Mouse (Mus musculus) midbrain, embryonic 13.5 days (tissue): ENCODE results near the gene Gm10670. TPM values are rescaled to one million over a fixed set of nuclear protein-coding genes. Genes with fewer than 3 reads are reported as not detected.
"Not testable (repeated sequence)": the region's sequence is repeated elsewhere in the genome, so short reads cannot be mapped to it uniquely, and the experiment has no call there.

Experiments used
- ATAC-seq: fragments of 200-750 bp; cut with Nextera tagmentation; 2 replicates; pipeline ENCODE4 v1.8.0; 2017; ENCODE audit warnings: mild to moderate bottlenecking, moderate TSS enrichment, moderate library complexity
- H3K27ac ChIP-seq: fragments of 300-500 bp; sonication (generic); 2 replicates; pipeline ENCODE4 v1.5.1; 2015; ENCODE audit warnings: inconsistent platforms, mild to moderate bottlenecking, moderate library complexity
- H3K27me3 ChIP-seq: fragments of 300-500 bp; sonication (generic); 2 replicates; pipeline ENCODE4 v1.6.1; 2015; ENCODE audit warnings: mild to moderate bottlenecking, inconsistent platforms
- H3K36me3 ChIP-seq: fragments of 300-500 bp; sonication (generic); 2 replicates; pipeline ENCODE4 v1.6.1; 2015; ENCODE audit warnings: mild to moderate bottlenecking, inconsistent platforms
- H3K4me1 ChIP-seq: fragments of 300-500 bp; sonication (generic); replicated peaks from 2 replicates; pipeline ENCODE4 v1.6.1; 2015; ENCODE audit warnings: inconsistent platforms
- H3K4me2 ChIP-seq: fragments of 300-500 bp; sonication (generic); replicated peaks from 2 replicates; pipeline ENCODE4 v1.6.1; 2015; ENCODE audit warnings: moderate library complexity, mild to moderate bottlenecking, inconsistent platforms
- H3K4me3 ChIP-seq: fragments of 300-500 bp; sonication (generic); replicated peaks from 2 replicates; pipeline ENCODE4 v1.5.1; 2015; ENCODE audit warnings: mild to moderate bottlenecking, inconsistent platforms
- H3K9ac ChIP-seq: fragments of 300-500 bp; sonication (generic); replicated peaks from 2 replicates; pipeline ENCODE4 v1.6.1; 2015; ENCODE audit warnings: mild to moderate bottlenecking, inconsistent platforms
- H3K9me3 ChIP-seq: fragments of 300-500 bp; sonication (generic); 2 replicates; pipeline ENCODE4 v1.6.1; 2016; ENCODE audit warnings: mild to moderate bottlenecking, inconsistent platforms
- WGBS: fragments of 180-500 bp; shearing (Covaris S2); methylation state at CpG from one replicate; pipeline ENCODE4 v1.1.7; 2015; 5-methylcytosine and 5-hydroxymethylcytosine counted together
- polyA plus RNA-seq: library from polyadenylated mRNA; unstranded; fragments of >200 nt; fragmentation: Nextera tagmentation; extraction: Ambion mirVana; gene quantifications from 2 replicates; pipeline ENCODE4 v1.2.1, GENCODE M21; 2015

Gene Gm10670
- not detected in 2 replicates for polyA plus RNA-seq

DNA sequence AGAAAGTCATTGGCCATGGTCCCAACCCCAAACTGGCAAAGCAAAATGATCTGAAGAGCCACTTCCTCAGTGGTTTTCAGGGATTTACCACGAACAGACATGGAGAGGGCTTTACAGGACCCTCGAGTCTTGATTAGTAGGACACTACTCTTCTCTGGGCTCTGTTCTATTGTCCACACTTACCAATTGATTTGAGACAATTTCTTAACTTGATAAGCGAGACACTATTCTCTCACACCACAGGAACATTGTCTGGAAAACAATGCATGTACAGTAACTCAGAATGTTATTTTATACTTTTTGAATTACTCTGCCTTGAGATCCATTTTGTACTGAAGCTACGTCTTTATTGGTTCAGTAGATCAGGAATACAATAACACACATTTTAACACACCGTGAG is at the start of gene Gm10670:
Gene Gm10670, minus strand, starts transcription at position 101 of the 400 bp plus-strand sequence.
- not testable (repeated sequence) for H3K9ac ChIP-seq, H3K4me1 ChIP-seq, H3K36me3 ChIP-seq, ATAC-seq, H3K27ac ChIP-seq, H3K4me3 ChIP-seq, H3K4me2 ChIP-seq, H3K9me3 ChIP-seq, H3K27me3 ChIP-seq
- WGBS, result no CpG with 5 or more reads among the region's 5 CpGs

- H3K36me3 ChIP-seq, H3K9me3 ChIP-seq, H3K27me3 ChIP-seq, H3K4me3 ChIP-seq, H3K27ac ChIP-seq, H3K4me1 ChIP-seq, ATAC-seq, H3K4me2 ChIP-seq, H3K9ac ChIP-seq: not testable (repeated sequence)
- WGBS, result no CpG with 5 or more reads among the region's 3 CpGs
These were observed 35.7 kb upstream of the Gm10670 start, which contains the start of gene Vmn1r103 for GRCm38 (mm10) chr7:20510434-20510833. TSS of gene Vmn1r103 (minus strand) at chr7:20510534.

- not testable (repeated sequence) for H3K9me3 ChIP-seq, H3K27me3 ChIP-seq, H3K27ac ChIP-seq, ATAC-seq, H3K9ac ChIP-seq, H3K4me3 ChIP-seq, H3K4me2 ChIP-seq, H3K36me3 ChIP-seq, H3K4me1 ChIP-seq
- WGBS, result no CpG with 5 or more reads among the region's 2 CpGs
These were observed 32.2 kb downstream of the Gm10670 start, which contains the start of gene Vmn1r101 for GRCm38 (mm10) chr7:20442493-20442892. TSS of gene Vmn1r101 (minus strand) at chr7:20442593.

Other genes with a start within 250 kb of the Gm10670 start
- gene Gm4498, start 241.1 kb downstream of the Gm10670 start, polyA plus RNA-seq, result not detected in 2 replicates
- not detected in 2 replicates for gene Gm5890, start 212.1 kb downstream of the Gm10670 start, polyA plus RNA-seq
- gene Gm4133, start 140.9 kb downstream of the Gm10670 start, polyA plus RNA-seq, result not detected in 2 replicates
- gene Gm5728, start 99.5 kb downstream of the Gm10670 start, polyA plus RNA-seq, result not detected in 2 replicates
- gene Vmn1r100, start 57.0 kb downstream of the Gm10670 start, polyA plus RNA-seq, result not detected in 2 replicates
- gene Vmn1r101, start 32.3 kb downstream of the Gm10670 start, polyA plus RNA-seq, result not detected in 2 replicates
- gene Vmn1r103, start 35.6 kb upstream of the Gm10670 start, polyA plus RNA-seq, result not detected in 2 replicates
- gene Vmn1r104, start 58.9 kb upstream of the Gm10670 start, polyA plus RNA-seq, result not detected in 2 replicates
- gene Gm5726, start 70.8 kb upstream of the Gm10670 start, polyA plus RNA-seq, result not detected in 2 replicates
- gene Gm4141, start 101.3 kb upstream of the Gm10670 start, polyA plus RNA-seq, result not detected in 2 replicates
- gene Gm4513, start 124.1 kb upstream of the Gm10670 start, polyA plus RNA-seq, result not detected in 2 replicates
- not detected in 2 replicates for gene Vmn1r107, start 194.0 kb upstream of the Gm10670 start, polyA plus RNA-seq
- not detected in 2 replicates for gene Vmn1r111, start 228.3 kb upstream of the Gm10670 start, polyA plus RNA-seq